Mouse (Mus musculus): ENCODE data around the gene Vps45. TPM values are rescaled to one million over a fixed set of nuclear protein-coding genes. Genes with fewer than 3 reads are reported as not detected.
"Not testable (repeated sequence)": the region's sequence is repeated elsewhere in the genome, so short reads cannot be mapped to it uniquely, and the experiment has no call there.

Vps45 gene
- total and polyA plus RNA-seq, 3 experiments = 20.6 to 92.0 (median 28.9) TPM

GRCm38 (mm10) chr3:95965518-95966451 is 92.5 kb downstream of the Vps45 start (continued):
- peak; percentile 90 for TF ChIP-seq MAZ (IDR thresholded peaks at IDR 0.05; ENCODE audit: low read depth, low read length)
- peak; percentile 93 for TF ChIP-seq SMC3 (IDR thresholded peaks at IDR 0.05; ENCODE audit: low read depth, low read length)
- TF ChIP-seq RCOR1 (IDR thresholded peaks at IDR 0.05; ENCODE audit: low read depth, low read length) = peak; percentile 89
- 0 out of 2 replicates have a peak, but pooled peaks have one; percentile 24 for TF ChIP-seq ELF1 (IDR thresholded peaks at IDR 0.05; ENCODE audit: low read depth, low read length)
- peak; percentile 75 for TF ChIP-seq SIN3A (IDR thresholded peaks at IDR 0.05; ENCODE audit: low read length)
- peak; percentile 34; the same call in 1 of the 2 replicates for TF ChIP-seq HCFC1 (IDR thresholded peaks at IDR 0.05; ENCODE audit: low read depth, low read length)
- TF ChIP-seq RAD21 (IDR thresholded peaks at IDR 0.05; ENCODE audit: low read depth, low read length) = peak; percentile 96
- 0 out of 2 replicates have a peak, but pooled peaks have one; percentile 45 for TF ChIP-seq JUND (IDR thresholded peaks at IDR 0.05; ENCODE audit: low read depth, low read length)
- 0 out of 2 replicates have a peak, but pooled peaks have one; percentile 21 for TF ChIP-seq MAX (IDR thresholded peaks at IDR 0.05; ENCODE audit: low read length)

GRCm38 (mm10) chr3:95963681-95964080 is 94.6 kb downstream of the Vps45 start:
- H3K27me3 ChIP-seq (ENCODE audit: control insufficient read depth in 1 of 2, insufficient read depth in 2 of 2, low read length in 2 of 2) = peaks cover 0 to 10% of the 10 kb centered on the region in 2 experiments; a peak in 2 of 4 replicates
- 0 out of 4 replicates have a peak, but pooled peaks cover 0 to 4% of the 10 kb centered on the region in 2 experiments for H3K36me3 ChIP-seq (ENCODE audit: control insufficient read depth in 1 of 2, insufficient read depth in 2 of 2, low read length in 2 of 2)
- no peak overlapping the region for H3K9ac ChIP-seq (ENCODE audit: control insufficient read depth, low read depth, low read length, poor library complexity, severe bottlenecking)
- peaks cover 0 to 4% of the 10 kb centered on the region in 2 experiments; a peak in 3 of 4 replicates for H3K4me1 ChIP-seq (ENCODE audit: control insufficient read depth in 1 of 2, insufficient read depth in 2 of 2, low read length in 2 of 2)
- no peaks in the 10 kb centered on the region for H3K79me2 ChIP-seq (ENCODE audit: control insufficient read depth, insufficient read depth, low read length, poor library complexity)
- no peak overlapping the region for H3K4me3 ChIP-seq (ENCODE audit: control insufficient read depth in 1 of 2, insufficient read depth in 1 of 2, low read depth in 2 of 2, low read length in 2 of 2)
- H3K9me3 ChIP-seq (replicated peaks; ENCODE audit: insufficient read depth, low read length) = no peaks in the 10 kb centered on the region
- TF ChIP-seq ZC3H11A (IDR thresholded peaks at IDR 0.05; ENCODE audit: low read depth, low read length) (peak; percentile 84), CTCF (IDR thresholded peaks at IDR 0.05 in 2 of 3, conservative IDR thresholded peaks at IDR 0.05 in 1 of 3; ENCODE audit: control insufficient read depth in 1 of 3, insufficient read depth in 1 of 3, low read depth in 2 of 3, low read length in 3 of 3, poor library complexity in 1 of 3, severe bottlenecking in 1 of 3) (peak; percentile 86 to 95 (median 94)), HCFC1 (IDR thresholded peaks at IDR 0.05; ENCODE audit: low read depth, low read length) (0 out of 2 replicates have a peak, but pooled peaks have one; percentile 17), SMC3 (IDR thresholded peaks at IDR 0.05; ENCODE audit: low read depth, low read length) (peak; percentile 91), MAX (IDR thresholded peaks at IDR 0.05; ENCODE audit: low read length) (no peak), RCOR1 (IDR thresholded peaks at IDR 0.05; ENCODE audit: low read depth, low read length) (no peak), RAD21 (IDR thresholded peaks at IDR 0.05; ENCODE audit: low read depth, low read length) (peak; percentile 85)
- DNase-seq (ENCODE audit: low read depth, low spot score) = peak; percentile 74
- no peak overlapping the region for H3K27ac ChIP-seq (ENCODE audit: control insufficient read depth, low read depth, low read length)

GRCm38 (mm10) chr3:95963230-95963629 is 95.0 kb downstream of the Vps45 start:
- peaks cover 0 to 7% of the 10 kb centered on the region in 2 experiments; a peak in 3 of 4 replicates for H3K4me1 ChIP-seq (ENCODE audit: control insufficient read depth in 1 of 2, insufficient read depth in 2 of 2, low read length in 2 of 2)
- no peak overlapping the region for H3K9ac ChIP-seq (ENCODE audit: control insufficient read depth, low read depth, low read length, poor library complexity, severe bottlenecking)
- TF ChIP-seq MXI1 (IDR thresholded peaks at IDR 0.05; ENCODE audit: low read depth, low read length) (no peak), HCFC1 (IDR thresholded peaks at IDR 0.05; ENCODE audit: low read depth, low read length) (0 out of 2 replicates have a peak, but pooled peaks have one; percentile 1)
- no peaks in the 10 kb centered on the region for H3K9me3 ChIP-seq (replicated peaks; ENCODE audit: insufficient read depth, low read length)
- no peaks in the 10 kb centered on the region for H3K79me2 ChIP-seq (ENCODE audit: control insufficient read depth, insufficient read depth, low read length, poor library complexity)
- no peak for DNase-seq (ENCODE audit: low read depth, low spot score)
- peaks cover 0 to 10% of the 10 kb centered on the region in 2 experiments; a peak in 2 of 4 replicates for H3K27me3 ChIP-seq (ENCODE audit: control insufficient read depth in 1 of 2, insufficient read depth in 2 of 2, low read length in 2 of 2)
- 0 out of 4 replicates have a peak, but pooled peaks cover 0 to 4% of the 10 kb centered on the region in 2 experiments for H3K36me3 ChIP-seq (ENCODE audit: control insufficient read depth in 1 of 2, insufficient read depth in 2 of 2, low read length in 2 of 2)
- no peak overlapping the region for H3K27ac ChIP-seq (ENCODE audit: control insufficient read depth, low read depth, low read length)
- no peak overlapping the region for H3K4me3 ChIP-seq (ENCODE audit: control insufficient read depth in 1 of 2, insufficient read depth in 1 of 2, low read depth in 2 of 2, low read length in 2 of 2)

- H3K27me3 ChIP-seq (ENCODE audit: control insufficient read depth in 1 of 2, insufficient read depth in 2 of 2, low read length in 2 of 2); H3K27ac ChIP-seq (ENCODE audit: control insufficient read depth, low read depth, low read length); H3K9me3 ChIP-seq (replicated peaks; ENCODE audit: insufficient read depth, low read length); H3K79me2 ChIP-seq (ENCODE audit: control insufficient read depth, insufficient read depth, low read length, poor library complexity); DNase-seq (ENCODE audit: low read depth, low spot score); H3K36me3 ChIP-seq (ENCODE audit: control insufficient read depth in 1 of 2, insufficient read depth in 2 of 2, low read length in 2 of 2); H3K4me3 ChIP-seq (ENCODE audit: control insufficient read depth in 1 of 2, insufficient read depth in 1 of 2, low read depth in 2 of 2, low read length in 2 of 2); H3K9ac ChIP-seq (ENCODE audit: control insufficient read depth, low read depth, low read length, poor library complexity, severe bottlenecking): not testable (repeated sequence)
- H3K4me1 ChIP-seq (ENCODE audit: control insufficient read depth in 1 of 2, insufficient read depth in 2 of 2, low read length in 2 of 2) = peaks cover 6 to 15% of the 10 kb centered on the region in 2 experiments
These were observed 96.1 kb downstream of the Vps45 start for GRCm38 (mm10) chr3:95962182-95962581.
